Mouse (Mus musculus): ENCODE data around the gene Ccdc103. TPM values are rescaled to one million over a fixed set of nuclear protein-coding genes. Genes with fewer than 3 reads are reported as not detected.

Gene Ccdc103
- 0.12 and 0.54 TPM in 2 replicates for polyA plus RNA-seq (2015; fragmentation: Nextera tagmentation; extraction: Ambion mirVana)

DNA sequence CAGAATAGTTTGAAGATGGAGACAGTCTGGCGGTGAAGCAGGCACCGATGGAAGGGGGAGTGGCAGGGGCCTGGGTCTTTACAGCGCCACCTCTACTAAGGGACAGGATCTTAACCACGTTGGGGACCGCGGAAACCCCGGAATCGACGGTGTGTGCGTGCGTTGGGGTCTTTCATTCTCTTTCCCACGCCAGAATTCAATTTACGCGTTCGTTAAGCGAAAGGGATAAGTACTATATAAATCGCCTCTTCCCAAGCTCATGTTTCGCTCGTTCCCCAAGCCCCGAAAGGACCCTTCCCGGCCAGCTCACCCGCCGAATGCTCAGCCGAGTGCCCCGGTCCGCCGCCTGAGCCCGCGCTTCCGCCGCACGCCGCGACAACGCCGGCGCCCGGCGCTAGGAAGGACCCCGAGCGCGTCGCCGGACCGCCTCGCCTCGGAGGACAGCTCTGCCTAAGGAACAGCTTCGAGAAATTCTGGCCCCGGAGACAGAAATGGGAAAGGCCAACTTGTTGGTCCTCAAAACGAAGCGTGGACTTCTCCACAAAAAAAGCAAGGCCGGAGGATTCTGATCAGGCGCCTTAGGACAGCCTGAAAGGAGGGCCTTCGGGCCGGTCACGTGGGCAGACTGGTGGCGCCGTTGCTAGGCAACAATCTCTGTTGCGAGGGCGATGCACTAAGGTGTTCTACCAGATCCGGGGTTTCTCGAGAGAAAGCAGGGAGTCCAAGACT lies at the start of gene Ccdc103, which contains the start of gene Eftud2:
Gene Ccdc103 (plus strand): TSS at position 620 of the 729 bp plus-strand sequence.
Gene Eftud2 (minus strand): TSS at position 401 of the 729 bp plus-strand sequence.
- peak; percentile 93 for DNase-seq (ENCODE audit: low spot score)

- DNase-seq (ENCODE audit: low spot score): no peak
Measured at GRCm38 (mm10) chr11:102832700-102833297, 48.2 kb upstream of the Ccdc103 start.

- DNase-seq (ENCODE audit: low spot score): no peak
Measured at GRCm38 (mm10) chr11:102834219-102834618, 46.8 kb upstream of the Ccdc103 start.

DNA sequence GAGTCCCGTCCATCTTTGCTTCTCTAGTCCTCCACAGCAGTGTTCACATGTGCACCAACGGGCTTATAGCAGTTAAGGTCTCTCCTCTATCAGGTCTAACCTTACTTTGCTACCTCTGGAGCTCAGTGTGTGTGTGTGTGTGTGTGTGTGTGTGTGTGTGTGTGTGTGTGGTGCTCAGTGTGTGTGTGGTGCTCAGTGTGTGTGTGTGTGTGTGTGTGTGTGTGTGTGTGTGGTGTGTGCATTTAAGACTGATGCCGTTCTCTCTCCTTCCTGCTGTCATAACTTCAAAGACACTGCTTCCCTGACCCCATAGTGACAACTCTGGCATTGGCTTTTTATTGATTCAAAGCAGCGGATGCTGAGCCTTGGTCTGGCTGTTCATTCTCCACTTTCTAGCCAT lies 45.5 kb upstream of the Ccdc103 start, which contains the start of gene Higd1b:
Gene Higd1b (plus strand): TSS at position 301 of the 400 bp plus-strand sequence.
- DNase-seq (ENCODE audit: low spot score): no peak

DNA sequence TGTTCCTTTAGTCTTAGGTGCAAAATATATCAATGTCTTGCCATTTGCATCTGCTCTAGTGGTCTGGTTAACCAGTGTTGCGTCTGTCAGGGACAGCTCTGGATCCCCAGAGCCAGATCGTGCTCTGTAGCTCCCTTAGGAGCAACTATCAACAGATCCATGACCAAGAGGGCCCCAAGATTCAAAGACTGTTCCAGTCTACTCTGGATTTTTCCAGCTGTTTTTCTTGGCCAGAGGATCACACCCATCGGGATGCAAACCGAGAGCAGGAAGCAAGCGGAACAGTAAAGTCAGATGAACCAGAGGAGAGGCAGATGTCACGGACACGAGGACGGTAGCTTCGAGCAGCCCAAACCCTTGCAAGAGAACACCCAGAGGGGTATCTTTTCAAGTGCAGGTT lies 44.9 kb upstream of the Ccdc103 start:
- no peak for DNase-seq (ENCODE audit: low spot score)

- DNase-seq (ENCODE audit: low spot score): no peak
Measured at GRCm38 (mm10) chr11:102837385-102837784, 43.6 kb upstream of the Ccdc103 start.

GRCm38 (mm10) chr11:102838126-102838525 lies 42.9 kb upstream of the Ccdc103 start:
- no peak for DNase-seq (ENCODE audit: low spot score)

GRCm38 (mm10) chr11:102838616-102839150 lies 42.3 kb upstream of the Ccdc103 start:
- no peak for DNase-seq (ENCODE audit: low spot score)

DNA sequence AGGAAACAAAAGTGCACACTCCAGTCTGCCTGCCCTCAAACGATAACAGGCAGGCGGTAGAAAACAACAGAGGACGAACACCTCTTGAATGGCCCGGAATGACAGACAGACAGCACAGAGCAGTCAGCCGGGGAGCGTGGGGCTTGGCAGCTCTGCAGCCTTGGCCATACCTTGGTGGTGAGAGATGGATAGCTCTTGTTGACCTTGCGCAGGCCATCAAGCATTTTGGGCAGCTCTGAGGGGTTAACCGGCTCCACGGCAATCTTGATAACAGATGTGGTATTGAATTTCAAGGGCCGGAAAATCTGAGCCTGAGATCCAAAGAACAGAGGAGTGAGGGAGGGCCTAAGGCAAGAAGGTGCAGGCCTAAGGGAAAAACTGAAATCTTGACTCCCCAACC lies 35.1 kb upstream of the Ccdc103 start:
- DNase-seq (ENCODE audit: low spot score): no peak

DNA sequence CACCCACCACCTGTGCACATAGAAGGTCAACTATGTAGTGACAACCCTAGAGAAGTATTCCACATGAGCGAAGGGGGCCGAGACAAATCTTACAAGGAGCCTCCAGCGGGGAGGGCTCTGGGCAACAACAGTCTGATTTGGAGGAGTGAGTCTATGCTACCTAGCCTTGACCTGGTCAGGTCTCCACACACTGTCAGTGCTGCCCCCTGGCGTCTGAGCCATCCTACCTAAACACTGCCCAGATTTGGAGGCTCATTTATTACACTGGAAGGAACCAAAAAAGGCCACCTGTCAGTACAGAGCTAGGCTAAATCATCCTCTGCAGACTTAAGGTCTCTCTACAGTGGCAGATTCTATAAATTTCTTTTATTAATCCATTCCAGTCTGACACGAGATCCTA lies 29.1 kb upstream of the Ccdc103 start:
- peak; percentile 38 for DNase-seq (ENCODE audit: low spot score)

DNA sequence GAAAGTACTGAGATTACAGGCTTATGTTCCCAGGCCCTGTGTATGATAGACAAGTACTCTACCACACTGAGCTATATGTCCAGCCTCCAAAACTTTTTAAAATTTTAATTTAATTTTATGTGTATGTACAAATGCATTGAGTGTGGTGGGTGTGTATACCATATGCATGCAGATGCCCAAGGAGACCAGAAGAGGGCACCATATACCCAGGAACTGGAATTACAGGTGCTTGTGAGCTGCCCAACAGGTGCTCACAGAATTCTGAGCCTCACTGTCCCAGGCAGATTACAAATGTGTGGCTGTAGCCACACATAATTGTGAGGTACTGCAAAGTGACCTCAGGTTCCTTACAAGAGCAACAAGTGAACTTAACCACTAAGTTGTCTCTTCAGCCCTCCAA lies 27.2 kb upstream of the Ccdc103 start:
- peak; percentile 14 for DNase-seq (ENCODE audit: low spot score)

DNA sequence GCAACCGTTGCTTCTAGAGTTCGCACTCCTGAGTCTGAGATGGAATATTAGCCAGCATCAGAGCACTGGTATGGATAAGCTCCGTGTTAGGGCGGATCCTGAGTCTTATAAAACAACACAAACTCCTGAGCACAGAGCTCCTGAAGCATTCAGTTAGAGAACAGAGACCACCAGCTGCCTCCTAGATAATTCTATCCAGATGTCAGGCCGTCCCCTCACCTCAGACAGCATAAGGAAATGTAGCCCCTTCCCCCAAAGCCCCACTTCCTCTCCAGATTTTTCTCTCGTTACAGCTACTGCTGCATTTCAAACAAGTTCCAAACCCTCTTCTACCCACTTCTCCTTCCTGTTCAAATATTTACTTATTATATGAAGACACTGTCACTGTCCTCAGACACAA lies 25.1 kb upstream of the Ccdc103 start:
- DNase-seq (ENCODE audit: low spot score): no peak

GRCm38 (mm10) chr11:102858951-102859350 lies 22.1 kb upstream of the Ccdc103 start:
- no peak for DNase-seq (ENCODE audit: low spot score)

- no peak for DNase-seq (ENCODE audit: low spot score)
Measured at GRCm38 (mm10) chr11:102859933-102860332, 21.1 kb upstream of the Ccdc103 start.

- DNase-seq (ENCODE audit: low spot score): peak; percentile 67
Measured at GRCm38 (mm10) chr11:102864272-102864671, 16.7 kb upstream of the Ccdc103 start.

GRCm38 (mm10) chr11:102874801-102875334 lies 6.1 kb upstream of the Ccdc103 start:
- no peak for DNase-seq (ENCODE audit: low spot score)

DNA sequence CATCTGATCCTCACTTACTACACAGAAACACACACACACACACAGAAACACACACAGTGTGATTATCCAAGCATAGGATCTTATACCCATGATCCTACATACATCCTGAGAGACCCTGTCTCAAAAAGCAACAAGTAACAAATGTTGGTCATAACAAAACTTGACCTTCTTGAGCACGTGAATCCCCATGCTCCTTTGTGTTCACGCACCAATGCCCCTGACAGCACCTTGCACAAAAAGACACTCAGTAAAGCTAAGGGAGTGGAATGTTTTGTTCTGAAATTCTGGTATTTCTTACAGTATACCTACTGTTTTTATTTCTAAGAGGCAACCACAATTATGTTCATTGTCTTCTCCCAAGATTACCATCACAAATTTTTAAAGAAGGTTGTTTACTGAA lies 1.4 kb upstream of the Ccdc103 start:
- DNase-seq (ENCODE audit: low spot score): no peak

- no peak for DNase-seq (ENCODE audit: low spot score)
Measured at GRCm38 (mm10) chr11:102881314-102882198, 552 bp downstream of the Ccdc103 start.

DNA sequence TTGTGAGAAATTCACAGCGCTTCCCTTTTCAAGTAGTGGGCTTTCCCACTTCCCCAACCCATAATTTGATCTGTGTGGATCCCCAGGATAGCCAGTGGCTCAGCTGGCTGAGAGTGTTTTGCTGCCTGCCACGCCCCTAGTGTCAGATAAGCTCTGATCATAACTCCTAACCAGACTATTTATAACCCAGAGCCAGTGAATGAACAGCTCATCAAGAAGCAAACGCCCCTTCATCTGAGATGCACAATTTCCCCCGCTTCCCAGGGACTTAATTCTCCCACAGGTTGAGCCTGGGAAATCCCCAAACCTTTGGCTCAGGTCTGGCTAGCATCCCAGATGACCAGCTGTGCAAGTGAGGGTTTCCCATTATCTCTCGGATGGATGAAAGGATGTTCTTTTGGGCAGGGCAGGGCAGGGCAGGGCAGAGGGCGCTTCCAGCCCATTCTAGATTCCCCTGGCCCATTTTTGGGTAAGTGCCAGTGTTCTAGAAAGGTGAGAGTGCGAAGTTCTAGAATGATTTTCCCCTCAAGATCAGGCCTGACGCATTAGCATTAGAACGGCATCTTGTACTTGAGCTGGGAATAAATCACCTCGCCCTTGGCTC lies 3.7 kb downstream of the Ccdc103 start, which contains the start of gene Fam187a:
Gene Fam187a (plus strand): TSS at position 554 of the 604 bp plus-strand sequence.
- no peak for DNase-seq (ENCODE audit: low spot score)

DNA sequence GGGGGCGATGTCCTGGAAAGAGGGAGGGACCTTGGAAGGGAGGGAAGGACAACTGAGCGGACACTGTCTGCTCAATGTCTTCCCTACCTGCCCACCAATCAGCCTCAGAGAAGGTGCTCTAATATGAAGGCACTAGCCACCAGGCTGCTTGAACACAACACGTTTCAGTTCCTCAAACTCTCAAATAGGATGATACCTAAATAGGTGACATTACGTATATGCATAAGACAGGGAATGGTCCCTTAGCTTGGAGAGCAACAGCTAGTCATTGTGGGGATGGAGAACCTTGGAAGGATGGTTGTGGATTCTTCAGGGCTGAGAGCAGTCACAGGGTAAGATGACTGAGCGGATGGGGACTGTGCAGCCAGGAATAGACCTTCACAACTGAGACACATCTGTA lies 6.4 kb downstream of the Ccdc103 start:
- no peak for DNase-seq (ENCODE audit: low spot score)

GRCm38 (mm10) chr11:102888135-102888534 lies 7.1 kb downstream of the Ccdc103 start:
- no peak for DNase-seq (ENCODE audit: low spot score)

Data from thymus, postnatal 0 days (tissue).